Mouse (Mus musculus) B cell, adult 2 months (primary cell): Measurements from ENCODE around the gene Ethe1.

Experiments used
- DNase-seq, 2 experiments: peaks; one replicate each; pipeline ENCODE4 v3.0.0; 2022

Ethe1 gene

GRCm38 (mm10) chr7:24577811-24578210 lies 9.5 kb upstream of the Ethe1 start:
- DNase-seq, result no peak

DNA sequence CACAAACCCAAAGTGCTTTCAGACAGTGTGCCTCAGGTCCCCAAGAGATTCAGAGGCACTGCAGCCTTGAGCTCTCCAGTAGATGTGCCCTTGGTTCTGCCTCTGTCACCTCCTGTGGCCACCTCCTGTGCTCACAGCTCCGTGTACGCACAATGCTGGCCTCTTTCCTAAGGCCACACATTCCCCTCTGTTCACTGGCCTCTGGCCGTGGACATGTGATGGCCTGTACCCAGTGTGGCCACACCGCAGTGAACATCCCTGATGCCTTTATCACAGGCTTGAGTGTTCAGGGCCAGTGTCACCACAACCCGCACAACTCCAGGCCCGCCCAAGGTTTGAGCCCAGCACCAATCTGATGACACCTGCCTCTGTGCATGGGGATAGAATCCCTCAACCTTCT lies 2.5 kb upstream of the Ethe1 start:
- no peak for DNase-seq

DNA sequence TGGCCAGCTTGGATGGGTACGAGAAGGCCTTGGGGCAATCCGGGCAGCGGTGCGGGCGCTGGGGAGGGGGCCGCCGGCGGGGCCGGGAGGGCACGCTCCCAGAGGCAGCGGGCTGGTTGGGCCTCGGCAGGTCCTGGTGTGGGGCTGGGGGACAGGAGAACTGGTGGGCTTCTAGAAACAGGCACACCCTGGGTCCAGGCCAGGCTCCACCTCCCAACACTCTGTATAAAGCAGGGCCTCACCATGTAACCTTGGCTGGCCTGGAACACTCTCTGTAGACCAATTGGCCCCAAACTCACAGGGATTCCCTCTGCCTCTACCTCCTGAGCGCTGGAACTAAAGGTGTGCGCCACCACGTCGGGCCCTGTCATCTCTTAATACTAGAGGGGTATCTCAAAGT lies 1.3 kb upstream of the Ethe1 start:
- DNase-seq, result no peak

GRCm38 (mm10) chr7:24586828-24587227 lies 515 bp upstream of the Ethe1 start:
- peak; percentile 37 for DNase-seq

- peak; percentile 26 to 31 for DNase-seq
Measured at GRCm38 (mm10) chr7:24588336-24588735, 993 bp downstream of the Ethe1 start.

DNA sequence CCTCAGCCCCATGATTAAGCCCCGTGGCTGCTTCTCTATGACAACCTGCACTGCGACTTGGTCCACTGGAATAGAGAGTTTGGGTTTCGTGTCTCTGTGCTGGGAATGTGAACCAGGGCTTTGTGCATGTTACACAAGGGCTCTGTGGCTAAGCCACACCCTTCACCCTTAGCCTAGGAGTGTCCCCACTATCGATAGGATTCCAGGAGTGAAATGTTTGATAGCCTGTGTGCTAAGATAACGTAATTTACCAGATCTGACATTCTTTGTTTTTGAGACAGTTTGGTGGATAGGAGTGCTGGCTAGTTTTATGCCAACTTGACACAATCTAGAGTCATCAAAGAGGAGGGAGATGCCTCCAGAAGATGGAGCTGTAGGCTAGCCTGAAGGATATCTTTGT lies 4.4 kb downstream of the Ethe1 start:
- no peak for DNase-seq

DNA sequence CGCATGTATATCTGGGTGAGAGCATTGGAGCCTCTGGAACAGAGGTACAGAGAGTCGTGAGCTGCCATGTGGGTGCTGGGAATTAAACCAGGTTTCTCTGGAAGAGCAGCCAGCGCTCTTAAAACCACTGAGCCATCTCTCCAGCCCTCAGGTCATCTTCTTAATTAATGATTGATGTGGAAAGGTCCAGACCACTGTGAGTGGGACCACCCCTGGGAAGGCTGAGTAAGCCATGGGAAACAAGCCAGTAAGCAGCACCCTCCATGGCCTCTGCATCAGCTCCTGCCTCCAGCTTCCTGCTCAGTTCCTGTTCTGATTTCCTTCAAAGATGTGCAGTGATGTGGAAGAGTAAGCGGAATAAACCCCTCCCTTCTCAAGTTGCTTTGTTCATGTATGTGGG lies 4.8 kb downstream of the Ethe1 start:
- no peak for DNase-seq

GRCm38 (mm10) chr7:24592781-24593180 lies 5.4 kb downstream of the Ethe1 start:
- DNase-seq, result no peak

GRCm38 (mm10) chr7:24593621-24594308 lies 6.4 kb downstream of the Ethe1 start:
- DNase-seq, result peak; percentile 75

GRCm38 (mm10) chr7:24594309-24594803 lies 7.0 kb downstream of the Ethe1 start:
- no peak for DNase-seq

- DNase-seq, result no peak
Measured at GRCm38 (mm10) chr7:24595464-24595863, 8.1 kb downstream of the Ethe1 start.

DNA sequence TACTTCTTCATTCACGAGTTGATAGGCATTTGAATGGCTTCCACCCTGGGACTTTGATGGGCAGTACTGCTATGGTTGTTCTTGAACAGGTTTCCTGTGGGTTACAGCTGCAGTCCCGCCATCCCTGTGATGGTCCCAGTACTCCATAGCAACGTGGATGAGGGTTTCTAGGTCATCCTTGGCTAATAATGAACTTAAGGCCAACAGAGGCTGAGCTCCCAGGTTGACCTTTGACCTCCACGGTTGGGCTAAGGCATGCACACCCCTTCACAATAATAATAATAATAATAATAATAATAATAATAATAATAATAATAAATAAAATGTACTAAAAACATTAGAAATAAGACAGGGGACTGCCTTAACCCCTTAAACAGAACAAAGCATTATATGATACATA lies 10.8 kb downstream of the Ethe1 start:
- no peak for DNase-seq

- DNase-seq, result peak; percentile 47 to 48
Measured at GRCm38 (mm10) chr7:24599211-24600067, 12.1 kb downstream of the Ethe1 start.

DNA sequence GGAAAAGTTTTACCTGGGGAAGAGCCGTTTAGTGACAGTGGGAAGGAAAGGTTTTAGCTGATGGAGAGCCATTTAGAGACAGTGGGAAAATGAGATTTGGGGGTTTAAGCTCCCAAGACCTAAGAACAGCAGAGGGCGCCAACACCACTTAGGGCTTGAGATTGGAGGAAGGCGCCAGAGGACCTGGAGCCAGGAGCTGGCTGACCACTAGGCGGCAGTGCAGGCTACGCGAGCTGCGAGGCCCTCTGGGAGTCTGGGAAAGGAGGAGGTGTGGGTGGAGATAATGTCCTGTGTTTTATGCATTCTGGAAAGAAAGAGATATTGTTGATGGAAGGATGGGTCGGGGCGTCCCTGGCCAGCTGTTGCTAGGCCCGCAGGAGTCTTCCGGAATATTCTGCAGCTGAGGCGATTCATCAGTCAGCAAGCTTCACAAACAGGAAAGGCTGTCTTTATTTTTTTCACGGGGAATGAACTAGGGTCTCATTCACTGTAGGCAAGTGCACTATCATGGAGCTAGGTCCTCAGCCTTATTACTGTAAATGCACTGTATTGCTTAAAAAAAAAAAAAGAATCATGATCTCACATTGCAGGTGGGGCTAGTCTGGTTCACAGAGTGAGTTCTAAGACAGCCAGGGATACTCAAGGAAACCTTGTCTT lies 13.7 kb downstream of the Ethe1 start:
- DNase-seq, result peak; percentile 93

DNA sequence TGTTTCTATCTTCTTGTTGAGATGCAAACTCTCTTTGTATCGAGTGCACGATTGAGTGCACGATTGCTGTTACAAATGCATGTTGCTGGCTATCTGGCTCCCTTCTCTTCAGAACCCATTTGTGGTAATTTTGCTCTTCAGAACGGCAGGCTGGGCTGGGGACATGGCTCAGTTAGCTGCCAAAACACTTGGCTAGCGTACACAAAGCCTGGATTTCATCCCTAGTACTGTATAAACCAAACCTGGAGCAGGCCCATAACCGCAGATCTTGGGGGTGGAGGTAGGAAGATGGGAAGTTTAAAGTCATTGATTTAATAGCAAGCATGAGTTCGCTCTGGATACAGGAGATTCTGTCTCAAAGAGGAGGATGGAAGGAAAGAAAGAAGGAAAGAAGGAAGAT lies 18.2 kb downstream of the Ethe1 start:
- DNase-seq, result no peak

GRCm38 (mm10) chr7:24606046-24606445 lies 18.7 kb downstream of the Ethe1 start:
- DNase-seq, result no peak

DNA sequence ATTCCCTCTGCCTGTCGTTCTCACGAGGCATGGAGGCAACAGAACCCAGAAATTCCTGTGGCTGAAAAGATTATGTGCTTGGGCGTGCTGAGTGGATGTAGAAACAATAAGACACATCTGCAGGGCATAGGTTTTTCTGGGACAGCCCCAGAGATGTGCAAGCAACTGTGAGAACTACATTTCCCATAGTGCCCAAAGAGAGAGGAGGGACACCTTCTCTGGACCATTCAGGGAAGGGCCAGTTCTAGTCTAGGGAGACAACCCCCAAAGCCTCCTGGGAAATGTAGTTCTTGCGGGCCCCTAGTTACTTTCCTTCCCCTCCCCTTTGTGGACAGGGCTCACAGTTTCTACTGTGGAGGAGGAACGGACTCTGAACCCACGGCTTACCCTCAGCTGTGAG lies 20.7 kb downstream of the Ethe1 start:
- peak; percentile 83 to 88 for DNase-seq

DNA sequence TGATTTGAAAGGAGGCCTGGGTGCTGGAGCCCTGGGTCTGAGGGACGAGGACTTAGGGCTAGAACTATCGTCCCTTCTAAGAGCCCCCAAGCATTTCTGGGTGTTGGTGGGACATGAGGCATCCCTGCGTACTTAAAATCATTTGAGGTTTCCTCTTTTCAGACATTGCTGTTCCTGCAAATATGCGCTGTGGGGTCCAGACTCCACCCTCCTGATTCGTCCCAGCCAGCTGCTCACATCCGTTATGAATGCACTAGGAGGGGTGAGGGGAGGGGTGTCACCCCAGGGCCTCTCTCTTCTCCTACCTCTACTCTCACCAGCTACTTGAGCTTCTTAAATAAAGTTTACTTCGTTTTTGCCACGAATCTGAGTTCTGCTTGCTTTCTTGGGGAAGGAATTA lies 21.2 kb downstream of the Ethe1 start:
- peak in 1 of 2 experiments; percentile 34 for DNase-seq

- peak; percentile 53 to 55 for DNase-seq
Measured at GRCm38 (mm10) chr7:24610144-24610878, 23.0 kb downstream of the Ethe1 start, which contains the start of gene Phldb3. Gene Phldb3 (plus strand): TSS chr7:24610763.

DNA sequence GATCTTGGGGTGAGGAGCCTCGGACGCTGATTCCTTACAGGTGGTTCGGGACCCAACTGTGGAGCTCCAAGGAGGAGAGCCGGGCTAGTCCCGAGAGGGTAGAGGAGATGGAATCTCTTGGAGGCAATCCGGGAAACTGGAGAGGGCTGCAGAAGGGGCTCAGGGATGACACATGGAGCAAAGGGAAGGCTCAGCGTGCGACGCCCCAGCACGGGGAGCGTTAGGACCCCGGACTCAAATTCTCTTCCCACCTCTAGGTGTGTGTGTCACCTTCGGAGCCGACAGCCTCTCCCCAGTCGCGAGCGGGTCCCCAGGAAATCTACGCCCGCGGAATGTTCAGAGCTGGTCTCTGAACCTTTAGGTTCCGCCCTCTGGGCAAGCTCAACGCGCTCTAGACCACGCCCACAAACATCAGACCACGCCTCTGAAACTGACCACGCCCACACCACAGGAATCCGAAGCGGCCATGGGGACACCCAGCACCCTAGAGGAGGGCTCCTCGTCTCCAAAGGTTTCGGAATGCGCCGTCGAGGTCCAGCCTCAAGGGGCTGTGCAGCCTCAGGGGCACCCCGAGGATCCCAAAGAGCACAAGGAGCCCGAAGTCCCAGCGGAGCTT lies 23.6 kb downstream of the Ethe1 start:
- DNase-seq, result peak; percentile 99

GRCm38 (mm10) chr7:24611709-24612108 lies 24.4 kb downstream of the Ethe1 start:
- DNase-seq, result no peak

DNA sequence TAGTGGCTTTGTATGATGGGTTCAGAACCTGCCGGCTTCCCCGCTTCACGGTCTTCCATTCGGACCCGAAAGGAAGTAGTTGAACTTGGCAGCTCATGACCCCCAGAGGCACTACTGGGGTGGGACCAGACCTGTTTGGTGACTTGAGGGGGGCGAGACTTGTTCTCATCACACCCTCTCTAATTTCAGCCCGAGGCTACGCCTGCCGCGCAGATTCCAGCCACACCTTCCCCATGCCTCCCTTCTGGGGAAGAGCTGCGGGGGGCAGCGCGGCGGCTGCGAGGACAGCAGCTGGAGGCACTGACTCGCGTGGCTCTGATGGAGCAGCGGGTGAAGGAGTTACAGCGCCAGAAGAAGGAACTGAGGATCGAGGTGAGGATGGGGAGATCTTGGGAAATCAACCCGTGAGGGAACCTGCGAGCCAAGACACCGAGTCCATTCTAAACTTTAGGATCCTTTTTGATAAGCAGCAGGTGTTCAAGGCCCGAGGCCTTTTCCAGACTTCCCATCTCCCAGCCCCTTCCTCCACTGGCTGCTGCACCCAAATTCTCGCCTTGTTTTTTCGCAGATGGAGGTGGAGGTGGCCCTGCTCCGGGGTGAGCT lies 25.1 kb downstream of the Ethe1 start:
- no peak for DNase-seq
